Mouse (Mus musculus): Measurements from ENCODE around the gene Fgf11. TPM values are rescaled to one million over a fixed set of nuclear protein-coding genes. Genes with fewer than 3 reads are reported as not detected.

The Fgf11 gene
- total RNA-seq, 2 experiments from 2014 or later, result 4.6 to 4.8 TPM

DNA sequence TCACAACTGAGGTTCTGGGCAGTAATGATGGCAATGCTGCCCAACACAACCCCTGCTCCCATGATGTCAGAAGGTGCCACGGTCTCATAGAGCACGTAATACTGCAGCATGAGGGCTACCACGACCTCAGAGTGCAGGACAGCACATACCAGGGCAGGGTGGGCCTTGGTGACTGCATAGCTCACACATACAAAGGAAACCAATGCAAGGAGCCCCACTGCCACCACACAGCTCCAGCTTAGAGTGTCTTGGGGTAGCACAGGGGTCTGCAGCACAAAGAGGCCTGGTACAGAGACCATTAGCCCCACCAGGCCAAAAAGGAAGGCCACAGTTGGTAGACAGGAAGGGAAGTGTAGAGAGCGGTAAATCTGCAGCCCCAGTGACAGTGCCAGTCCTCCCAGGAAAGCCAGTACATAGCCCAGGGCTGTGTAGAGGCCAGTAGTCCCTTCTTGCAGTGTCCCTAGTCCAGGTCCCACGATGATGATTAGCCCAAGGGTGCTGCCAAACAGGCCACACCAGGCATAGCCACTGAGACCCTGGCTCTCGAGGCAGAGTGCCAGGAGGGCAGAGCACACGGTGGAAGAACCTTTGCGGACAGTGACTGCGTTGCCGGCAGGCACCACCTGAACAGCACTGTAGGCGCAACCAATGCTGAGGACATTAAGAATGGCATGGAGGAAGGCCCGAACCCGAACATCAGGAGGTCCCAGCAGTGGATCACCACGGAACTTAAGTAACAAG, 41.3 kb downstream of the Fgf11 start:
- no peak for DNase-seq
- intact Hi-C loops (cut with DNase I), result loop anchor here (5.0 kb wide), 2 partner anchors 42 to 117 kb away; partner anchors contain the start of genes Fgf11 and Tmem95

DNA sequence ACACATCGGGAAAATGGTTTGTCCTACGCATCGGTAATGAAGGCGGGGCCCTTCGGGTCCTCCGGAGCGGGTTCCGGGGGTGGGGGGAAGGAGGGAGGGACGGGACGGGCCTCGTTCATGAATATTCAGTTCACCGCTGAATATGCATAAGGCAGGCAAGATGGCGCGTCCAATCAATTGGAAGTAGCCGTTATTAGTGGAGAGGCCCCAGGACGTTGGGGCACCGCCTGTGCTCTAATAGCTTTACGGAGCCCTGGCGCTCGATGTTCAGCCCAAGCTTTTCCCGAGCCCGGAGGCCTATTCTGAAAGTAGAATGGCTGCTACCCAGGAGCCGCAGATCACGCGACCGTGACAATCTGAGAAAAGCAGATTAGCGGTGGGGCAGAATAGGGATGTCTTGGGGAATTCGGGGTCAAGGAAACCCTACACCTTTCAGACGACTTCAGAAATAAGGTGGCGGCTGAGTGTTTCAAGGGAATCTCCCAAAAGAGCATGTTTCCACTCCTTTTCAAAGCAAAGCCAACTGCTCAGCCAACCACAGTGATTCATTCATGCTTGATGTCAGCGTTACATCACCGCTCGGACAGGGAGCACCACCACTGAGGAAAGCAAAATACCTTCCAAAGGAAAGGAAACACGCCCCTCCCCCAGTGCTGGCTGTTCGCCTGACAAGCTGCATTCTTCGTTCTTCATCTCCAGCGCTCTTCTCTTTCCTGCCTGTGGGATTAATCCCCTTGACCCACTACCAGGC, 42.5 kb downstream of the Fgf11 start:
- intact Hi-C loops (cut with DNase I), result no loop called here
- peak; percentile 79 to 83 for DNase-seq

DNA sequence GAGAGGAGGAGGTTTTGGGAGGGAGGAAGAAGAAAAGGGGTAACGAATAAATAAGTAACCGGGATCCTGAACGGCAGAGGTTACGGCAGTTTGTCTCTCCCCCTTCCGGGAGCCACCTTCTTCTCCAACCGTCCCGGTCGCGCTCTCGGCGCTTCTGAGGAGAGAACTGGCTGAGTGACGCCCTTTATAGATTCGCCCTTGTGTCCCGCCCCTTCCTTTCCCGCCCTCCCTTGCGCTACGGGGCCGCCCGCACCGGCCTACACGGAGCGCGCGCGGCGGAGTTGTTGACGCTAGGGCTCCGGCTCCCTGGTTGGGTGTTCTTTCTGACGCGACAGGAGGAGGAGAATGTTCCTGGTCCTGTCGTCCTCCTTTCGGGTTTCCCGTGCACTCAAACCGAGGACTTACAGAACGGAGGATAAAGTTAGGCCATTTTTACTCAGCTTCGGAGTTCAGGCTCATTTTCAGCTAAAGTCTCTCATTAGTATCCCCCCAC, 43.1 kb downstream of the Fgf11 start, which contains the start of gene Polr2a:
Polr2a (minus strand) TSS at position 160 of the 493 bp plus-strand sequence.
- intact Hi-C loops (cut with DNase I), result no loop called here
- peak; percentile 96 to 99 for DNase-seq

DNA sequence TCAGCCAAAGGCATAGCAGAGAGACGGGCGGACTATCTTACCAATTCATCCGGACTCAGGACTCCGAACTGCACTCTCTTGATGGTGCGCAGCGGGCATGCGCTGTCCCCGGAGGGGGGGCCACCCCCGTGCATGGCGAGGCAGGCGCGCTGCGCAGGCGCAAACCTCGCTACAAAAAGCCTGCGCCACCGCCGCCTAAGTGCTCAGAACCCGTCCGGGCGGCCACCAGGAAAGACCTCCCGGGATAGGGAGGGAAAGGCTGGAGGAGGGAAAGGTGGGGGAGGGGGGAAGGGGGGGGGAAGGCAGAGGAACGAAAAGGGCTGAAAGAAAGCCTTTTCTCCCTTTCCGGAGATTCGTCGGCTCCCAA, 43.6 kb downstream of the Fgf11 start:
- intact Hi-C loops (cut with DNase I), result no loop called here
- peak; percentile 96 to 97 for DNase-seq

DNA sequence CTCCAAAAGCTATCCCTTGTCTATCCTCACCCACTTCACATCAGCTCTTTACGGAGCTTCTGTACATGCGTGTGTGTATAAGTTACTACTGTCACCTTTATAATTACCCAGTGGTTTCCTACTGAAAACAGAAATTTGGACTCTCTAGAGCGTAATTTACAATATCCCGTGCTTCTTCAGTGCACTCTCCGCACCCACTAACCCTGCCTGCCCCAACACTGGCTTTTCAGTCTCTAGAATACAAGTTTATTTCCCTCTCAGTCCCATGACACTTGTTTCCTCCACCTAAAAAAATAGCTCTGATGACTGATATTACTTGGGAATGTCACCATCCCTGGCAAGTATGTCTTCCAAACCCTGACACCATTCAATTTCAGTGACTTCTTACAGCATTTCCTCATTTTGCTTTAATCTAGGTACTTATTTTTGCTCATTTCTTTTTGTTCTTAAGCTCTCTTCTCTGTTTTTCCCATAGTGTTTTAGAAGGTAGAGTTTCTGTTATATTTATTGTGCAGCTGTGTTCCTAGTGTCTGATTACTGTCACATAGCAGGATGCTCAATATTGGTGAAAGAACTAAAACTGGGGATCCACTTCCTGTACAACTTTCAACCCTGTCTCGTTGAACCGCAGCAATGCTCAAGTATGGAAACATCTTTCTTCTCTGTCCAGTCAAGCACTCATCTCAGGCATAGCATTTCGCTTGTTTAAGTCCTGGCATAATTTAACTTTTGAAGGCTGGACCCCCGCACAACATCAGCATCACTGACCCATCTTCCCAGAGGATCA, 44.2 kb downstream of the Fgf11 start:
- no peak for DNase-seq
- intact Hi-C loops (cut with DNase I), result loop anchor here (2.0 kb wide), 1 partner anchor 75 kb away; the partner anchor contains the start of gene Senp3

DNA sequence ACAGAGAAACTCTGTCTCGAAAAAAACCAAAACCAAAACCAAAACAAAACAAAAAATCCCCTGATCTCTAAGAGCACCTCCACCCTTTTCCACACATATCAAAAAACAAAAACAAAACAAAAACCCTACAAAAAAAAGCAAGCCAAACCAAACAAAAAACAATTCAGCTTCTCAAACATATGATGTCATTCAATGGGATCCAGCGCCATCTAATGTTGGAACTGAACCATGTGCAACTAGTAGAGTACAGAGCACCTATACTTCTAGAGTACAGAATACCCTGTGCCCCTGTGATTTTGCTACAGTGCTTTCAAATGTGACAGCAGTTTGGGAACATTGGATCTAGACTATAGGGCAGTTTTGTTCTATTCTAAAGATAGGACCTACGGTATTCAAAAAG, 47.0 kb downstream of the Fgf11 start:
- intact Hi-C loops (cut with DNase I), result loop anchor here (5.0 kb wide), 1 partner anchor 47 kb away; no protein-coding TSS in a partner anchor
- DNase-seq, result no peak

DNA sequence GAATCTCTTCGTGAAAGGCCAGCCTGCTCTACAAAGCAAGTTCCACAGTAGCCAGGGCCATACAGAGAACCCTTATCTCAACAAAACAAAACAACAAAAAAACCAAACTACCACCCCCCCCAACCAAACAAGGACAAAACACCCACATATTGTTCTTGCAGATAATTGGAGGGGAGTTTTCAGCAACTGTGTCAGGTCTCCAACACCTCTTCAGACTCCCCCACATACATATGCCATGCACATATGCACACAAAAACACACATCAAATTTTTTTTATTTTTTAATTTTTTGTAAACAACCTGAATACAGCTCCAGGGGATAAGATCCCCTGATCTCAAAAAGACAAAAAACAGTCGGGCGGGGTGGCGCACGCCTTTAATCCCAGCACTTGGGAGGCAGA, 47.4 kb downstream of the Fgf11 start:
- DNase-seq, result no peak
- intact Hi-C loops (cut with DNase I), result loop anchor here (5.0 kb wide), 1 partner anchor 47 kb away; no protein-coding TSS in a partner anchor

DNA sequence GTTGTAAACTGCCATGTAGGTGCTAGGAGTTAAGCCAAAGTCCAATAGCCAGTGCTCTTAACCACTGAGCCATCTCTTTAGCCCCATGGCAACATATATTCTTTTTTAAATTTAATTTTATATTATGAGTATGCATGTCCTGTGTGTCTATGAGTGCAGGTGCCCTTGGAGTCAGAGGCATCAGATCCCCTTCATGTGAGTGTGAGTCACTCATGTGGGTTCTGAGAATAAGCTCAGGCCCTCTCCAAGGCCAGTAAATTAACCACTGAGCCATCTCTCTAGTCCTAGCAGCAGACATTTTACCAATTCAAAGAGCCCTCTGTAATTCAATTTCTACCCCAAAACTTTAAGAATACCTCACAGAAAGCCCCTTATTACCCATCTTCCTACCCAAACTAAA, 49.0 kb downstream of the Fgf11 start:
- DNase-seq, result no peak
- intact Hi-C loops (cut with DNase I), result loop anchor here (5.0 kb wide), 1 partner anchor 45 kb away; no protein-coding TSS in a partner anchor

DNA sequence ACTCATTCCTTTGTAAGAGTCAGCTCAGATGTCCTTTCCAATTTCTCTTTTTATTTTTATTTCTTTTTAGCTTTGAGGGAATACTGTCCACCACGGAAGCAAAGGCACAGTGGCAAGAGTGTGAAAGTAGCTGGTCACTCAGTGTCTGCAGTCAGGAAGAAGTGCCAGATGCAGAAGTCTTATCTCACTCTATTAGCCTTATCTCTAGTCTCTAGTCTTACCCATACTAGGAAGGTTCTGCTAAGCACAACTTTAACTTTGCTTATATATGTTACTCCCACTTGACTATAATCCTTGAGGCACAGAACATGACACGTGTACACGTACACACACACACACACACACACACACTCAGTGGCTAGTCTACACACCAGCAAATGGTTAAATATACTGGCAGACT, 50.0 kb downstream of the Fgf11 start:
- DNase-seq, result no peak

More for the DNA sequence above, 50.0 kb downstream of the Fgf11 start:
- intact Hi-C loops (cut with DNase I), result loop anchor here (5.0 kb wide), 1 partner anchor 44 kb away; no protein-coding TSS in a partner anchor

Other genes starting within 250 kb of the Fgf11 start
- under 1 TPM; 0.23 to 0.62 TPM for gene Efnb3, start 241.7 kb downstream of the Fgf11 start, total RNA-seq (2021)
- gene Wrap53, start 221.6 kb downstream of the Fgf11 start, total RNA-seq (2021), result 1 to 10 TPM; 2.6 to 2.8 TPM
- gene Trp53, start 221.5 kb downstream of the Fgf11 start, total RNA-seq (2021), result 10 to 100 TPM; 10.7 to 15.8 TPM
- 100 to 1,000 TPM; 380 to 461 TPM for gene Atp1b2, start 195.9 kb downstream of the Fgf11 start, total RNA-seq (2021)
- gene Shbg, start 184.0 kb downstream of the Fgf11 start, total RNA-seq (2021), result not detected
- 1 to 10 TPM; 3.0 to 3.2 TPM for gene Sat2, start 179.8 kb downstream of the Fgf11 start, total RNA-seq (2021)
- 10 to 100 TPM; 77.7 to 91.9 TPM for gene Fxr2, start 168.9 kb downstream of the Fgf11 start, total RNA-seq (2021)
- not detected for gene Sox15, start 146.5 kb downstream of the Fgf11 start, total RNA-seq (2021)
- gene Mpdu1, start 139.2 kb downstream of the Fgf11 start, total RNA-seq (2021), result 1 to 10 TPM; 8.0 to 8.3 TPM
- gene Cd68, start 135.7 kb downstream of the Fgf11 start, total RNA-seq (2021), result 1 to 10 TPM; 2.6 to 3.2 TPM
- 100 to 1,000 TPM in 1 of 2 experiments, 10 to 100 TPM in 1; 74.1 to 103 TPM for gene Eif4a1, start 129.4 kb downstream of the Fgf11 start, total RNA-seq (2021)
- 10 to 100 TPM; 22.7 TPM for gene Senp3, start 119.8 kb downstream of the Fgf11 start, total RNA-seq (2021)
- gene Tnfsf13, start 116.1 kb downstream of the Fgf11 start, total RNA-seq (2021), result under 1 TPM; 0.39 to 0.92 TPM
- gene Tnfsf12, start 106.0 kb downstream of the Fgf11 start, total RNA-seq (2021), result 10 to 100 TPM in 1 of 2 experiments, 1 to 10 TPM in 1; 8.6 to 10.4 TPM
- 1 to 10 TPM; 1.3 to 1.5 TPM for gene Tnfsfm13, start 105.8 kb downstream of the Fgf11 start, total RNA-seq (2021)
- gene Polr2a, start 43.2 kb downstream of the Fgf11 start, total RNA-seq (2021), result 10 to 100 TPM; 28.7 to 29.2 TPM
- not detected for gene Slc35g3, start 39.9 kb downstream of the Fgf11 start, total RNA-seq (2021)
- gene Zbtb4, start 35.9 kb downstream of the Fgf11 start, total RNA-seq (2021), result 10 to 100 TPM; 24.3 to 26.2 TPM
- 10 to 100 TPM; 29.2 to 33.1 TPM for gene Chrnb1, start 5.9 kb downstream of the Fgf11 start, total RNA-seq (2021)
- under 1 TPM; 0.12 to 0.20 TPM for gene Tmem102, start 3.8 kb upstream of the Fgf11 start, total RNA-seq (2021)
- gene Gm39566, start 13.4 kb upstream of the Fgf11 start, total RNA-seq (2021), result not detected
- not detected for gene Spem2, start 16.6 kb upstream of the Fgf11 start, total RNA-seq (2021)
- gene Spem1, start 20.3 kb upstream of the Fgf11 start, total RNA-seq (2021), result not detected
- gene Nlgn2, start 35.9 kb upstream of the Fgf11 start, total RNA-seq (2021), result 1 to 10 TPM; 2.4 to 2.9 TPM
- 100 to 1,000 TPM; 104 to 140 TPM for gene Tmem256, start 36.7 kb upstream of the Fgf11 start, total RNA-seq (2021)
- 10 to 100 TPM; 10.6 to 11.2 TPM for gene Plscr3, start 44.5 kb upstream of the Fgf11 start, total RNA-seq (2021)
- not detected for gene Tnk1, start 56.9 kb upstream of the Fgf11 start, total RNA-seq (2021)
- not detected for gene Tmem95, start 76.2 kb upstream of the Fgf11 start, total RNA-seq (2021)
- gene Kctd11, start 79.5 kb upstream of the Fgf11 start, total RNA-seq (2021), result 1 to 10 TPM; 1.3 to 1.5 TPM
- 1 to 10 TPM in 1 of 2 experiments, under 1 TPM in 1; 0.27 to 1.1 TPM for gene Acap1, start 93.7 kb upstream of the Fgf11 start, total RNA-seq (2021)
- gene 2810408A11Rik, start 99.1 kb upstream of the Fgf11 start, total RNA-seq (2021), result under 1 TPM in 1 of 2 experiments, not detected in 1; 0.59 TPM
- 10 to 100 TPM; 22.9 to 23.1 TPM for gene Neurl4, start 99.2 kb upstream of the Fgf11 start, total RNA-seq (2021)
- gene Gps2, start 112.0 kb upstream of the Fgf11 start, total RNA-seq (2021), result 10 to 100 TPM; 33.9 to 42.5 TPM
- 100 to 1,000 TPM; 402 to 432 TPM for gene Eif5a, start 120.1 kb upstream of the Fgf11 start, total RNA-seq (2021)
- gene Ybx2, start 133.9 kb upstream of the Fgf11 start, total RNA-seq (2021), result 10 to 100 TPM in 1 of 2 experiments, 1 to 10 TPM in 1; 5.4 to 10.6 TPM
- 100 to 1,000 TPM; 382 to 407 TPM for gene Slc2a4, start 146.3 kb upstream of the Fgf11 start, total RNA-seq (2021)
- not detected for gene Cldn7, start 162.9 kb upstream of the Fgf11 start, total RNA-seq (2021)
- gene Ctdnep1, start 179.3 kb upstream of the Fgf11 start, total RNA-seq (2021), result 100 to 1,000 TPM; 171 to 246 TPM
- gene Elp5, start 180.7 kb upstream of the Fgf11 start, total RNA-seq (2021), result 10 to 100 TPM; 29.0 to 34.6 TPM
- 100 to 1,000 TPM; 142 to 178 TPM for gene Gabarap, start 189.3 kb upstream of the Fgf11 start, total RNA-seq (2021)
- gene Phf23, start 193.9 kb upstream of the Fgf11 start, total RNA-seq (2021), result 10 to 100 TPM; 12.6 to 16.5 TPM
- gene Dvl2, start 198.7 kb upstream of the Fgf11 start, total RNA-seq (2021), result 1 to 10 TPM; 3.3 to 4.6 TPM
- gene Acadvl, start 213.6 kb upstream of the Fgf11 start, total RNA-seq (2021), result 100 to 1,000 TPM; 320 to 384 TPM
- 1 to 10 TPM; 4.9 to 6.5 TPM for gene Dlg4, start 215.1 kb upstream of the Fgf11 start, total RNA-seq (2021)

All from gastrocnemius, postnatal 36 days (tissue).